Mouse (Mus musculus) E14TG2a.4 (cell line): ENCODE results near the gene Olfr1513.

Experiments used
- CTCF ChIP-seq: conservative IDR thresholded peaks from 2 replicates; pipeline ENCODE4 v1.5.1; 2014; ENCODE audit warnings: low read length
- NANOG ChIP-seq: IDR thresholded peaks from 2 replicates; pipeline ENCODE4 v1.6.1; 2014; ENCODE audit warnings: borderline replicate concordance, low read length, mixed read lengths
- POU5F1 ChIP-seq: IDR thresholded peaks from 2 replicates; pipeline ENCODE4 v1.6.1; 2014; ENCODE audit warnings: low read length, borderline replicate concordance

- TF ChIP-seq CTCF (no peak), NANOG (no peak), POU5F1 (no peak)
Observed at GRCm38 (mm10) chr14:52306100-52306499, 50.1 kb downstream of the Olfr1513 start.
